Mouse (Mus musculus) A20 (cell line): Measurements from ENCODE around the gene Irf7.
"Not testable (repeated sequence)": the region's sequence is repeated elsewhere in the genome, so short reads cannot be mapped to it uniquely, and the experiment has no call there.

Experiments used
- DNase-seq: peaks from one replicate; pipeline ENCODE4 v3.0.0-alpha.2; 2011; ENCODE audit warnings: low read depth, low spot score

Gene Irf7

GRCm38 (mm10) chr7:141276546-141276945 lies 10.3 kb upstream of the Irf7 start, which contains the start of gene Cdhr5:
Cdhr5 (minus strand) TSS chr7:141276786.
- peak; percentile 82 for DNase-seq

GRCm38 (mm10) chr7:141275356-141275755 lies 9.1 kb upstream of the Irf7 start:
- DNase-seq: peak; percentile 48

GRCm38 (mm10) chr7:141270631-141271030 lies 4.3 kb upstream of the Irf7 start:
- no peak for DNase-seq

- no peak for DNase-seq
These were observed 2.9 kb upstream of the Irf7 start for GRCm38 (mm10) chr7:141269273-141269545.

- no peak for DNase-seq
These were observed 2.4 kb upstream of the Irf7 start for GRCm38 (mm10) chr7:141268466-141269272.

GRCm38 (mm10) chr7:141265411-141265738 lies 906 bp downstream of the Irf7 start:
- no peak for DNase-seq

GRCm38 (mm10) chr7:141264761-141265410 lies 1.4 kb downstream of the Irf7 start:
- DNase-seq: peak; percentile 87

- no peak for DNase-seq
These were observed 2.1 kb downstream of the Irf7 start for GRCm38 (mm10) chr7:141264041-141264700.

GRCm38 (mm10) chr7:141263640-141264039 lies 2.6 kb downstream of the Irf7 start:
- DNase-seq: no peak

GRCm38 (mm10) chr7:141261480-141261879 lies 4.8 kb downstream of the Irf7 start:
- no peak for DNase-seq

- no peak for DNase-seq
These were observed 10.1 kb downstream of the Irf7 start for GRCm38 (mm10) chr7:141256159-141256558.

GRCm38 (mm10) chr7:141250486-141250885 lies 15.8 kb downstream of the Irf7 start:
- not testable (repeated sequence) for DNase-seq

GRCm38 (mm10) chr7:141231551-141231950 lies 34.7 kb downstream of the Irf7 start:
- no peak for DNase-seq

- DNase-seq: no peak
These were observed 35.2 kb downstream of the Irf7 start for GRCm38 (mm10) chr7:141231111-141231510.

- DNase-seq: no peak
These were observed 35.7 kb downstream of the Irf7 start for GRCm38 (mm10) chr7:141230570-141230969.

- no peak for DNase-seq
These were observed 36.6 kb downstream of the Irf7 start for GRCm38 (mm10) chr7:141229702-141230101.

GRCm38 (mm10) chr7:141228279-141229067 lies 37.8 kb downstream of the Irf7 start, which contains the start of gene Phrf1:
Phrf1 (plus strand) TSS chr7:141228784.
- peak; percentile 95 for DNase-seq

- DNase-seq: no peak
These were observed 38.5 kb downstream of the Irf7 start for GRCm38 (mm10) chr7:141227796-141228195.

GRCm38 (mm10) chr7:141226535-141226934 lies 39.7 kb downstream of the Irf7 start:
- peak; percentile 23 for DNase-seq

- DNase-seq: peak; percentile 14
These were observed 43.5 kb downstream of the Irf7 start for GRCm38 (mm10) chr7:141222696-141223215.

GRCm38 (mm10) chr7:141222126-141222467 lies 44.2 kb downstream of the Irf7 start:
- DNase-seq: no peak
